Mouse (Mus musculus): Measurements from ENCODE around the gene Mcm10. TPM values are rescaled to one million over a fixed set of nuclear protein-coding genes. Genes with fewer than 3 reads are reported as not detected.

Mcm10 gene
- polyA plus RNA-seq, 1 experiment, result 4.1 TPM

DNA sequence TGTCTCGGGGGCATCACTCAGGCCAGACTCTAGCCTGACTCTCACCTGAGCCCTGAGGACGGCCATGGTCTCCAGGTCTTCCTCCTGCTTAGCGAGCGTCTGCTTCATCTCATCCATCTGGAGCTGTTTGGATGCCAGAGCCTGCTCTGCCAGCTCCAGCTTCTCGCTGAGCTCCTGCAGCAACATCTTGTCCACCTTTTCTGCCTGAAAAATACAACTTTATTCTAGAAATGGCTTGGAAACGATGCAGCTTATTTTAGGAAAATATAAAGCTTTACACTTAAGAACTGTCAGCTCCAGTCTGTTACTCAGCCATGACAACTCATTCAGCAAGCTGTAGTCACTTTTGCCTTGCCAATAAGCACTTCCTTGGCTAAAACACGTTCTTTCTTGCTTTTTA lies 18.6 kb upstream of the Mcm10 start:
- Histone ChIP-seq H3K27me3 (ENCODE audit: control insufficient read depth, insufficient read depth, low read length) (no peaks in the 10 kb centered on the region), H3K27ac (ENCODE audit: control insufficient read depth, insufficient read depth, low read depth, low read length) (no peak overlapping the region), H3K4me3 (ENCODE audit: control insufficient read depth, low read depth, low read length) (no peak overlapping the region), H3K36me3 (ENCODE audit: control insufficient read depth, insufficient read depth, low read length) (peaks cover 2% of the 10 kb centered on the region), H3K4me1 (ENCODE audit: control insufficient read depth, insufficient read depth, low read length) (no peaks in the 10 kb centered on the region)
- TF ChIP-seq POLR2A (IDR thresholded peaks at IDR 0.05; ENCODE audit: control insufficient read depth, low read depth, low read length) (no peak), CTCF (IDR thresholded peaks at IDR 0.05; ENCODE audit: control insufficient read depth, insufficient read depth, insufficient replicate concordance, low read depth, low read length) (no peak)

DNA sequence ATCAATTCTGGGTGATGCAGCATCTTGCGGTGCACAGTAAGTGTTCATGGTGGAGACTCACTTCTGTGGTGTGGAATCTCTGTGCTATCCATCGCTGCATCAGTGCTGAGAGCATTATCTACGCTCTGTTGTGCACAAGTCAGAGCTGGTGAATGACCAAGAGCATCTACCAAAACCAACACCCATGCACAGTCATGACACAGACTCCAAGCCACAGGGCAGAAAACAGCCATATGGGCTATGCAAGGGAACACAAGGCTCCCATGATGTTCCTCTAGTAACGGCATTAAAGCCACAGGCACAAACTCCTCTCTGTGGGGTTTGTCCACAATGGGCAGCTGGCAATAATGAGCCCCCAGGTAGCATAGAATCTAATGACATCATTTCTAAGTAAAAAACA lies 17.2 kb upstream of the Mcm10 start:
- Histone ChIP-seq H3K27me3 (ENCODE audit: control insufficient read depth, insufficient read depth, low read length) (no peaks in the 10 kb centered on the region), H3K27ac (ENCODE audit: control insufficient read depth, insufficient read depth, low read depth, low read length) (no peak overlapping the region), H3K4me1 (ENCODE audit: control insufficient read depth, insufficient read depth, low read length) (no peaks in the 10 kb centered on the region), H3K4me3 (ENCODE audit: control insufficient read depth, low read depth, low read length) (no peak overlapping the region), H3K36me3 (ENCODE audit: control insufficient read depth, insufficient read depth, low read length) (peaks cover 2% of the 10 kb centered on the region)
- no peak for TF ChIP-seq CTCF (IDR thresholded peaks at IDR 0.05; ENCODE audit: control insufficient read depth, insufficient read depth, insufficient replicate concordance, low read depth, low read length)

DNA sequence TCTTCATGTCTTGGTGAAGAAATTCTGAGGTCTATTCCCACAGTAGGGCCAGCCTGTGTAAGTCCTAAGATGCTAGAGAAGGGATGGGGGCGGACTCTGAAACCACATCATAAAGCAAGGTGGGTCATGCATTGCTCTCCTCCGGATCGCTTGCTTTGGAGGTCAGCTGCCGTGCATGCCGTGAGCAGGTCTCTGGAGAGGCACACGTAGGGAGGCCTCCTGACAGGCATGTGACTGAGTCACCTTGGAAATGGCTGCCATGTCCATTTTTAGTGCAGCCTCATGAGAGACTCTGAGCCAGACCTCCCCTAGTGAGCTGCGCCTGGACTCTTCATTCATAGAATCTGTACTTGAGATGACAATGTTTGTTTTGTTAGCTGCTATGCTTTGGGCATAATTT lies 15.5 kb upstream of the Mcm10 start:
- Histone ChIP-seq H3K27me3 (ENCODE audit: control insufficient read depth, insufficient read depth, low read length) (no peaks in the 10 kb centered on the region), H3K36me3 (ENCODE audit: control insufficient read depth, insufficient read depth, low read length) (peaks cover 2% of the 10 kb centered on the region), H3K27ac (ENCODE audit: control insufficient read depth, insufficient read depth, low read depth, low read length) (no peak overlapping the region), H3K4me1 (ENCODE audit: control insufficient read depth, insufficient read depth, low read length) (no peaks in the 10 kb centered on the region), H3K4me3 (ENCODE audit: control insufficient read depth, low read depth, low read length) (no peak overlapping the region)
- TF ChIP-seq CTCF (IDR thresholded peaks at IDR 0.05; ENCODE audit: control insufficient read depth, insufficient read depth, insufficient replicate concordance, low read depth, low read length) (no peak), POLR2A (IDR thresholded peaks at IDR 0.05; ENCODE audit: control insufficient read depth, low read depth, low read length) (no peak)

DNA sequence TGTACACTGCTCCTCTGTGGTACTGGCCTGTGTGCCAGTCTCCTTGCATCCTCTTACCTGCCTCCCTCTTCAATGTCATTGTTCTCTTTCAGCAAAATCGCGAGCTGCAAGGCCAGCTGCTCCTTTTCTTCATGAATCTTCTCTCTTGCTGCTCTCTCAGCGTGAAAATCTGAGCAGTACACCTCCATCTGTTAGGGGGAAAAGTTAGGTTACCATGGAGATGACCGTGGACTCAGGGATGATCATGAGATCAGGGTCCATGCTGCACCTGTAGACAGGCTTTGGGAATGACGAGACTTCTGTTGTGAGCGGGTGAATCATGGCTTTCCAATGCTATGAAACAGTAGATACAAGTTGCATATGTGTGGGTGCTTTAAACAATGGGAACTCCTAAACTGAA lies 14.5 kb upstream of the Mcm10 start:
- no peaks in the 10 kb centered on the region for H3K27me3 ChIP-seq (ENCODE audit: control insufficient read depth, insufficient read depth, low read length)
- no peak overlapping the region for H3K4me3 ChIP-seq (ENCODE audit: control insufficient read depth, low read depth, low read length)
- no peaks in the 10 kb centered on the region for H3K4me1 ChIP-seq (ENCODE audit: control insufficient read depth, insufficient read depth, low read length)

DNA sequence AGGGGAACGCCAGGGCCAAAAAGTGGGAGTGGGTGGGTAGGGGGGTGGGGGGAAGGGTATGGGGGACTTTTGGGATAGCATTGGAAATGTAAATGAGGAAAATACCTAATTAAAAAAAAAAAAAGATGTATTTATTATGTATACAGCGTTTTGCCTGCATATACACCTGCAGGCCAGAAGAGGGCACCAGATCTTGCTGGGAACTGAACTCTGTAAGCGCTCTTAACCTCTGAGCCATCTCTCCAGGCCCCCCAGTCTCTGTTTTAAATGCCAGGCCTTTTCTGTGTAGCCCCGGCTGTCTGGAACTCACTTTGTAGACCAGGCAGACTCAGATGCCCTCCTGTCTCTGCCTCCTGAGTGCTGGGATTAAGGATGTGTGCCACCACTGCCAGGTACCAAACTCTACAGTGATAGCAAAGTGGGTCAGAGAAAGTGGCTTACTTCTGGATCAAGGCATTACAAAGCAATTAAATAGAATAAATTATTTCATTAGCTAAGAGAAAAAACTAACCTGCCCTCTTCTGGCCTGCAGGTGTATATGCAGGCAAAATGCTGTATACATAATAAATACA lies 12.7 kb upstream of the Mcm10 start:
- Histone ChIP-seq H3K4me1 (ENCODE audit: control insufficient read depth, insufficient read depth, low read length) (no peaks in the 10 kb centered on the region), H3K27me3 (ENCODE audit: control insufficient read depth, insufficient read depth, low read length) (no peaks in the 10 kb centered on the region), H3K4me3 (ENCODE audit: control insufficient read depth, low read depth, low read length) (no peak overlapping the region), H3K27ac (ENCODE audit: control insufficient read depth, insufficient read depth, low read depth, low read length) (no peak overlapping the region), H3K36me3 (ENCODE audit: control insufficient read depth, insufficient read depth, low read length) (peaks cover 2% of the 10 kb centered on the region)
- TF ChIP-seq CTCF (IDR thresholded peaks at IDR 0.05; ENCODE audit: control insufficient read depth, insufficient read depth, insufficient replicate concordance, low read depth, low read length) (peak; percentile 34; the same call in 1 of the 2 replicates), POLR2A (IDR thresholded peaks at IDR 0.05; ENCODE audit: control insufficient read depth, low read depth, low read length) (no peak)

More for the DNA sequence above, 14.5 kb upstream of the Mcm10 start:
- Histone ChIP-seq H3K27ac (ENCODE audit: control insufficient read depth, insufficient read depth, low read depth, low read length) (no peak overlapping the region), H3K36me3 (ENCODE audit: control insufficient read depth, insufficient read depth, low read length) (peaks cover 2% of the 10 kb centered on the region)
- TF ChIP-seq CTCF (IDR thresholded peaks at IDR 0.05; ENCODE audit: control insufficient read depth, insufficient read depth, insufficient replicate concordance, low read depth, low read length) (no peak), POLR2A (IDR thresholded peaks at IDR 0.05; ENCODE audit: control insufficient read depth, low read depth, low read length) (no peak)

DNA sequence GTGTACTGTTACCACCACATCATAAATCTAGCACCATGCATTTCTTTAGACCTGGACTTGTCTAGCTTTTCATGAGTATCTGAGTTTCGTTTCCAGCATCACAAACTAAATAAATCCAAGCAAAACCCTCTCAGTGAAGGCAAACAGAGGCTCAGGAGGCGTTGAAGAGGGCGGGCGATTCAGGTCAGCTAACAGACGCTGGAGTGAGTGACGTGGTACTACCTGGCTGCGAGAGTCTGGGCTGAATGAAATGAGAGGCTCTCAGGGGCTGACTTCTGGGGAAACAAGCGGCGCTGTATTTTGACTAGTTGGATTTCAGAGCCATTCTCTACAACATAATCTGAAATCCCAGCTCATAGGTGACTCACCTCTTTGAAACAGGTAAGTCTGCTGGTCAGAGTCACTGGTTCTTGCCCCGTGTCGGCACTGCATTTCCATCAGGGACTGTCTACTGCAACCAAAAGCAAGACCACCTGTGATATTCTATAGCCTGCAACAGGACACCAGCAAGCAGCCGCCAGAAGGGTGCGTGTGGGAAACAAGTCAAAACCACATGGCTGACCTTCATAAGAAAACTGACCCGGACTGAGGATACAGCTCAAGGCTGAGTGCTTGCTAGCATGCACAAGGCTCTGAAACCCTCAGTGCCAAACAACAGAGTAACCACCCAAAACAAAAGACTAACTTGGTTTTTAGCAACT lies 11.3 kb upstream of the Mcm10 start:
- Histone ChIP-seq H3K36me3 (ENCODE audit: control insufficient read depth, insufficient read depth, low read length) (peaks cover 2% of the 10 kb centered on the region), H3K27me3 (ENCODE audit: control insufficient read depth, insufficient read depth, low read length) (no peaks in the 10 kb centered on the region), H3K4me3 (ENCODE audit: control insufficient read depth, low read depth, low read length) (no peak overlapping the region), H3K27ac (ENCODE audit: control insufficient read depth, insufficient read depth, low read depth, low read length) (no peak overlapping the region), H3K4me1 (ENCODE audit: control insufficient read depth, insufficient read depth, low read length) (no peaks in the 10 kb centered on the region)
- TF ChIP-seq CTCF (IDR thresholded peaks at IDR 0.05; ENCODE audit: control insufficient read depth, insufficient read depth, insufficient replicate concordance, low read depth, low read length) (no peak), POLR2A (IDR thresholded peaks at IDR 0.05; ENCODE audit: control insufficient read depth, low read depth, low read length) (no peak)

DNA sequence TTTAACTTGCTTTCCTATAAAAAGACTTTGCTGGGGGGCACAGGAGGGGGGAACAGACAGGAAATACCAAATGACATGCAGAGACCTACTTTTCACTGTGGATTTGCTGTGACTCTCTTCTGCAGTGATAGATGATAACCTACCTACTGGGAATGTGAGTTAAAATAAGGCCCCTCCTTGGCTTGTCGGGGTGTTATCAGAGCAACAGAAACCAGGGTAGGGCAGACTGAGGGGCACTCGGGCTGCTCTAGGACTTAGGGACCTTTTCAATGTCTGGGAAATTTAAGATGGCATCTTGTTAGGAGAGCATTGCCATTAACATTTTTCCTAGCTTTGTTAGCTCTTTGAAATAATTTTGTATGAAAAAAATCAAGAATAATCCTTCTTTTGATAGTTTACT lies 10.7 kb upstream of the Mcm10 start:
- H3K27ac ChIP-seq (ENCODE audit: control insufficient read depth, insufficient read depth, low read depth, low read length), result no peak overlapping the region
- H3K27me3 ChIP-seq (ENCODE audit: control insufficient read depth, insufficient read depth, low read length), result no peaks in the 10 kb centered on the region
- no peak overlapping the region for H3K4me3 ChIP-seq (ENCODE audit: control insufficient read depth, low read depth, low read length)
- no peak for TF ChIP-seq POLR2A (IDR thresholded peaks at IDR 0.05; ENCODE audit: control insufficient read depth, low read depth, low read length)
- H3K36me3 ChIP-seq (ENCODE audit: control insufficient read depth, insufficient read depth, low read length), result no peaks in the 10 kb centered on the region
- no peaks in the 10 kb centered on the region for H3K4me1 ChIP-seq (ENCODE audit: control insufficient read depth, insufficient read depth, low read length)

Measured in testis, adult 2 months (tissue).